Mouse (Mus musculus) macrophage (primary cell): Measurements from ENCODE around the gene Mad1l1. TPM values are rescaled to one million over a fixed set of nuclear protein-coding genes. Genes with fewer than 3 reads are reported as not detected.

Experiments
- H3K27ac ChIP-seq: fragments of 350-480 bp; formaldehyde crosslinking; 2 replicates; pipeline ENCODE4 v1.9.0; 2021
- H3K36me3 ChIP-seq: fragments of 350-480 bp; formaldehyde crosslinking; 2 replicates; pipeline ENCODE4 v1.9.0; 2021; ENCODE audit errors: inconsistent target
- H3K4me3 ChIP-seq: fragments of 350-480 bp; formaldehyde crosslinking; 2 replicates; pipeline ENCODE4 v1.9.0; 2021; ENCODE audit errors: inconsistent target
- H3K79me2 ChIP-seq: fragments of 350-480 bp; formaldehyde crosslinking; 2 replicates; pipeline ENCODE4 v1.9.0; 2021; ENCODE audit errors: inconsistent target
- WGBS: methylation state at CpG from one replicate; pipeline ENCODE4 v1.1.7; 2026; ENCODE audit warnings: inconsistent platforms; ENCODE audit not compliant: missing documents; 5-methylcytosine and 5-hydroxymethylcytosine counted together
- polyA plus RNA-seq: library from polyadenylated mRNA; stranded (reverse); fragments of 250-400 nt; gene quantifications from 3 replicates; pipeline ENCODE4 v1.2.4, GENCODE M21; 2018; ENCODE audit warnings: inconsistent platforms

Mad1l1 gene
- polyA plus RNA-seq, 1 experiment from 2014 or later = 15.3 TPM

DNA sequence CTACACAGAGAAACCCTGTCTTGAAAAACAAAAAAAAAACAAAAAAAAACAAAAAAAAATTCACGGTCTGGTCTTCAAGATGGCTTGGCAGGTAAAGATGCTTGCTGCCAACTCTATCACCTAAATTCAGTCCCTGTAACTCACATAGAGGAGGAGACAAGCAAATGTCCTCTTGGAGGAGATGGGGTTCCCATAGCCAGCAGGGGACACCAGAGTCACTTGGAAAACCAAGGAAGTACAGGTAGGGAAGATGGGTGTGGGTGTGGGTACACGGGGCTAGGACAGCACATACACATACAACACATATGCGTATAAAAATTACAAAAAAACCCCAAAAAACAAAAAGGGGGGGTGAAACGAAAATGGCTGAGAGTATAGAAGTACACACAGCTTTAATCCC, 21.5 kb upstream of the Mad1l1 start:
- H3K27ac ChIP-seq = no peak overlapping the region
- 100% methylated on average over 4 of the region's 4 CpGs for WGBS
- peaks cover 40% of the 10 kb centered on the region for H3K79me2 ChIP-seq
- no peak overlapping the region for H3K4me3 ChIP-seq
- peaks cover 94% of the 10 kb centered on the region for H3K36me3 ChIP-seq

DNA sequence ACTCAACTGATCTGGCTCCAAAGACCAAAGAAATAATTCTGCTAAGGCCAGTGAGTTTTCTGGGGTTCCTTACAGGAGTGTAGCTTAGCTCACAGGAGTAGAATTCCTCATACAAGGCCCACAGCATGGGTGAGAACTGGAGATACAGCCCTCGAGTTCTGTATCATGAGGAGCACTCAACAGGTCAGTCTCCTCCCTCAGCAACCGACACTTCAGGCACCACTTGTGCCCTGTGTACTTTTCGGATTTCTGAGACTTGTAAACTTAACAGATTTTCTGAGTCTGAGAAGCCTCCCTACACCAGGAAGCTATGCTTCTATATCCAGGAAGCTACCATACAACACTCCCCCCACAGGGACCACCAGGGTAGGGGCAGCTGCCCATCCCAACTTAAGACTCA, 18.5 kb upstream of the Mad1l1 start:
- Histone ChIP-seq H3K4me3 (no peak overlapping the region), H3K36me3 (peaks cover 63% of the 10 kb centered on the region), H3K79me2 (peaks cover 9% of the 10 kb centered on the region; the same call in 1 of the 2 replicates), H3K27ac (no peak overlapping the region)
- WGBS = 82% methylated on average over 3 of the region's 3 CpGs

DNA sequence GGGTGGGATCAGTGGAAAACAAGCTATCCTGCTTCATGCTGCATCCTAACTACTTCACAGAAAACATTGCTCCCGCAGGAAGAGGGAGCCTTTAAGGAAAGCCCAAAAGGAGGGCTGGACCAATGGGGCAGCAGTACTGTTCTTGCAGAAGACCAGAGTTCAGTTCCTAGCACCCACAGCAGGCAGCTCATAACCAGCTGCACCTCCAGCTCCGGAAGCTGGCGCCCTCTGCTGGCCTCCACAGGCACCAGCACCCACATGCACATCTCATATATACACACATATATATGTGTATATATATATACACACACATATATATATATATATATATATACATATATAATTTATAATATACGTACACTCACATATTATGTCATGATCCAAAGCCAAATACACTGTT, 17.4 kb upstream of the Mad1l1 start:
- peaks cover 53% of the 10 kb centered on the region for H3K36me3 ChIP-seq
- H3K27ac ChIP-seq = no peak overlapping the region
- WGBS = 88% methylated on average over 3 of the region's 4 CpGs
- H3K79me2 ChIP-seq = no peaks in the 10 kb centered on the region; the same call in 1 of the 2 replicates
- H3K4me3 ChIP-seq = no peak overlapping the region

GRCm38 (mm10) chr5:140336680-140337079, 15.3 kb upstream of the Mad1l1 start:
- H3K27ac ChIP-seq = no peak overlapping the region
- H3K4me3 ChIP-seq = no peak overlapping the region
- H3K36me3 ChIP-seq = peaks cover 32% of the 10 kb centered on the region
- 88% methylated on average over 1 of the region's 1 CpGs for WGBS
- H3K79me2 ChIP-seq = no peaks in the 10 kb centered on the region

GRCm38 (mm10) chr5:140333631-140334030, 12.3 kb upstream of the Mad1l1 start:
- H3K36me3 ChIP-seq = peaks cover 3% of the 10 kb centered on the region; the same call in 1 of the 2 replicates
- no peak overlapping the region for H3K27ac ChIP-seq
- WGBS = 30% methylated on average over 2 of the region's 2 CpGs
- H3K4me3 ChIP-seq = no peak overlapping the region
- no peaks in the 10 kb centered on the region for H3K79me2 ChIP-seq

- no peak overlapping the region for H3K27ac ChIP-seq
- H3K4me3 ChIP-seq = no peak overlapping the region
- WGBS = 81% methylated on average over 4 of the region's 4 CpGs
- H3K79me2 ChIP-seq = no peaks in the 10 kb centered on the region
- H3K36me3 ChIP-seq = peaks cover 7% of the 10 kb centered on the region; the same call in 1 of the 2 replicates
Measured at GRCm38 (mm10) chr5:140332519-140332918, 11.2 kb upstream of the Mad1l1 start.

- 2% methylated on average over 39 of the region's 39 CpGs for WGBS
- peak within 1 kb of the TSS; percentile 67 for H3K27ac ChIP-seq
- peaks cover 7% of the 10 kb centered on the region; the same call in 1 of the 2 replicates for H3K36me3 ChIP-seq
- H3K79me2 ChIP-seq = peaks cover under 1% of the 10 kb centered on the region; the same call in 1 of the 2 replicates
- peak within 1 kb of the TSS; percentile 78 for H3K4me3 ChIP-seq
Measured at GRCm38 (mm10) chr5:140331615-140332512, 10.5 kb upstream of the Mad1l1 start, which contains the start of gene Mrm2. Gene Mrm2 (minus strand): TSS chr5:140331898.

DNA sequence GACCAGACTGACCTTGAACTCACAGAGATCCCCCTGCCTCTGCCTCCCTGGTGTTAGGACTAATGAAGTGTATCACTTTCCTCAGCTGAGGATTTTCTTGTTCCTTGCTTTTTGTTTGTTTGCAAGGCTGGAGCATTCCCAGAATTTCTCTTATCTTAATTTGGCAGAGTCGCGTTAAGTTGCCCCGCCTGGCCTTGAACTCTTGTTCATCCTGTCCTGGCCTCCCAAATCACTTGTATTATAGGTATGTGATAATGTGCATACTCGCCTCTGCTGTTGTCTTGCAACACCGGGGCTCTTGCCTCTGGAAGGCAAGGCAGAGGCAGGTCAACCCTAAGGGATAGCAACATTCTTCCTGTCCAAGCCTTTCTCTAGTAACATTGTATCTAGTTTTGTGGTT, 2.7 kb upstream of the Mad1l1 start:
- 93% methylated on average over 5 of the region's 5 CpGs for WGBS
- peaks cover 48% of the 10 kb centered on the region for H3K79me2 ChIP-seq
- no peak overlapping the region for H3K4me3 ChIP-seq
- no peak overlapping the region for H3K27ac ChIP-seq
- peaks cover 7% of the 10 kb centered on the region; the same call in 1 of the 2 replicates for H3K36me3 ChIP-seq

DNA sequence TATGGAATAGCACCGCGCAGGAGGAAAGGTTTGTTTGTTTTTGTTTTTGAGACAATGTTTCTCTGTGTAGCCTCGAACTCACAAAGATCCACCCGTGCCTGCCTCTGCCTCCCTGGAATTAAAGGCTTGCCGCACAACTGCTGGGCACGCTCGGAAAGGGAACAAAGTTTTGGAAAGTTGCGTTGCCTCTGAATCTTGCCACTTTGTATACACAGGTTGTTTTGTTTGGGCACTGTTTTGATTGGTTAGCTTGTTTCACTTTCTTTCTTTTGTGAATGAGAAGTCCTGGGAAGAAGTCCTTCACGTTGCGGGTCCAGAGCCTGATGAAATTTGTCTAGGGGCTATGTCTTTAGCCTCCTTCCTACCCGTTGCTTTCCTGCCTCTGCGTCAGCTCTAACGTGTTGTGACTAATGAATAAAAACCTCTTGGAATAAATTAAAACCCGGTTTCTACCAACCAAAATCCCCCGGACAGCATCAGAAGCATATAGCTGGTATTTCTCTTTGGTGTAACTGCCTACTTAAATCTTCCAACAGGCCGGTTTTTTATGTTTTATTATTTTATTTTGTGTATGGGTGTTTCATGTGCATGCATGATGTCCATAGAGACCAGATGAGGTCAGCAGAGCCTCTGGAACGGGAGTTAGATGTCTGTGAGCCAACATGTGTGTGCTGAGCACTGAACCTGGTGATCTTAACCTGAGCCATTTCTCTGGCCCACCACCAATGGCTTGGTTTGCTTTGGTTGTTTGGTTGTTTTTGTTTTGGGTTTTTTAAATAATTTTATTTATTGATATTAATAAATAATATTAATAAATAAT, 614 bp upstream of the Mad1l1 start:
- Histone ChIP-seq H3K36me3 (no peaks in the 10 kb centered on the region), H3K27ac (peak overlapping the region; percentile 80), H3K79me2 (peaks cover 67% of the 10 kb centered on the region), H3K4me3 (peak overlapping the region; percentile 87)
- WGBS = 1% methylated on average over 17 of the region's 17 CpGs

DNA sequence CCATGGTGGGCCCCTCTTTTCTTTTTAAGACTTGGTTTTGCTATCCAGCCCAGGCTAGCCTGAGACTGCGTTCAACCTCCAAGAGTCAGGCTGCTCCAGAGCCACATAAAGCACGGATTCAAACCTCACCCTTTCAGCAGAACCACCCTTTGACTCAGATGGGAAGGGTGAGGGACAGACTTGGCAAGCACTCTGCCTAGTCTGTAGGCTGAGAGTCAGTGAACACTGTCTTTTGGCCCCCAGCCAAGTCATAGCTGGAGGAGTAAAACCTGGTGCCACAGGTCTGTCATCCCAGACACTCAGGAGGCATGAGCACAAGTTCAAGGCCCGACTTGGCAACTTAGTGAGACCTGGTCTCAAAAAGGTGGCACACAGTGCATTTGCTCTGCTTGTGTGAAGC, 4.6 kb downstream of the Mad1l1 start:
- H3K79me2 ChIP-seq = peaks cover 48% of the 10 kb centered on the region
- no peak overlapping the region for H3K4me3 ChIP-seq
- 98% methylated on average over 3 of the region's 3 CpGs for WGBS
- H3K27ac ChIP-seq = no peak overlapping the region
- peaks cover 16% of the 10 kb centered on the region; the same call in 1 of the 2 replicates for H3K36me3 ChIP-seq

DNA sequence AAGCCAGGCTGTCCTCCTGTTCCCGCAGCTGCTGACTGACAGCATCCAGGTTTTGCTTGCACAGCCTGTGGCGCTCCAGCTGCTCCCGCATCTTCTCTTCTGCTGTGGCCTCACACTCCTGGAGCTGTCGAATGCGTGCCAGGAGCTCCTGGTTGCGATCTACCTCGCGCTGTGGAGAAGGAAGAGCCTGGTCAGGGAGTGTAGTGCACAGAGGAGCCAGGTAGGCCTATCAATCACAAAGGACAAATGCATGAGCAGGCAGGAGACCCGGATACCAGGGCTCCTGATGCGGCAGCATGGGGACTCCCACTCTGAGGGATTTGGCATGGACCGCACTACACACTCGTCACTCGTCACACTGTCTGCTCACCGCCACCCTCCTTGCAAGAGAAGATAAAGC, 13.8 kb downstream of the Mad1l1 start:
- H3K27ac ChIP-seq = no peak overlapping the region
- H3K36me3 ChIP-seq = peaks cover 49% of the 10 kb centered on the region; the same call in 1 of the 2 replicates
- H3K79me2 ChIP-seq = no peaks in the 10 kb centered on the region
- no peak overlapping the region for H3K4me3 ChIP-seq
- 99% methylated on average over 14 of the region's 14 CpGs for whole genome bisulfite sequencing

- H3K27ac ChIP-seq = no peak overlapping the region
- peaks cover 51% of the 10 kb centered on the region; the same call in 1 of the 2 replicates for H3K36me3 ChIP-seq
- no peaks in the 10 kb centered on the region for H3K79me2 ChIP-seq
- 97% methylated on average over 8 of the region's 8 CpGs for WGBS
- H3K4me3 ChIP-seq = no peak overlapping the region
Measured at GRCm38 (mm10) chr5:140306016-140306415, 15.3 kb downstream of the Mad1l1 start.

- 100% methylated on average over 3 of the region's 4 CpGs for WGBS
- peaks cover 46% of the 10 kb centered on the region; the same call in 1 of the 2 replicates for H3K36me3 ChIP-seq
- H3K4me3 ChIP-seq = no peak overlapping the region
- H3K79me2 ChIP-seq = no peaks in the 10 kb centered on the region
- no peak overlapping the region for H3K27ac ChIP-seq
Measured at GRCm38 (mm10) chr5:140298291-140298690, 23.1 kb downstream of the Mad1l1 start.

GRCm38 (mm10) chr5:140292152-140292551, 29.2 kb downstream of the Mad1l1 start:
- WGBS = 92% methylated on average over 1 of the region's 1 CpGs

More at GRCm38 (mm10) chr5:140292152-140292551, 29.2 kb downstream of the Mad1l1 start:
- Histone ChIP-seq H3K4me3 (no peak overlapping the region), H3K27ac (no peak overlapping the region), H3K79me2 (no peaks in the 10 kb centered on the region), H3K36me3 (peaks cover 27% of the 10 kb centered on the region; the same call in 1 of the 2 replicates)
